Mouse (Mus musculus) v-Abl transformed pro-B cells (cell line): ENCODE measurements around the gene Arhgap27.

Source experiments
- in situ Hi-C, 2 experiments: fragments of 400-800 bp; cut with MboI; formaldehyde crosslinking; loops; one replicate each; pipeline ENCODE4 v1.15.1; 2025; ENCODE audit not compliant: unreplicated experiment in 2 of 2

The Arhgap27 gene

GRCm38 (mm10) chr11:103314736-103315374, 48.6 kb downstream of the Arhgap27 start:
- in situ Hi-C loops = loop anchor here in 1 of 2 experiments (5.0 kb wide), 1 partner anchor 33 kb away; no protein-coding TSS in a partner anchor

GRCm38 (mm10) chr11:103313542-103313941, 50.0 kb downstream of the Arhgap27 start:
- in situ Hi-C loops = no loop called here

- in situ Hi-C loops = no loop called here
Observed at GRCm38 (mm10) chr11:103312655-103313255, 50.7 kb downstream of the Arhgap27 start.

GRCm38 (mm10) chr11:103311960-103312611, 51.4 kb downstream of the Arhgap27 start:
- in situ Hi-C loops = no loop called here

GRCm38 (mm10) chr11:103309956-103310574, 53.4 kb downstream of the Arhgap27 start:
- in situ Hi-C loops = no loop called here

GRCm38 (mm10) chr11:103307910-103308309, 55.6 kb downstream of the Arhgap27 start:
- in situ Hi-C loops = no loop called here

- in situ Hi-C loops = no loop called here
Observed at GRCm38 (mm10) chr11:103304525-103304924, 59.0 kb downstream of the Arhgap27 start.

- in situ Hi-C loops = loop anchor here in 1 of 2 experiments (25.0 kb wide), 1 partner anchor 893 kb away; the partner anchor contains the start of gene Sppl2c
Observed at GRCm38 (mm10) chr11:103294772-103295171, 68.7 kb downstream of the Arhgap27 start.

- in situ Hi-C loops = loop anchor here in 1 of 2 experiments (25.0 kb wide), 1 partner anchor 893 kb away; the partner anchor contains the start of gene Sppl2c
Observed at GRCm38 (mm10) chr11:103294066-103294465, 69.4 kb downstream of the Arhgap27 start.

- in situ Hi-C loops = loop anchor here in 1 of 2 experiments (25.0 kb wide), 1 partner anchor 894 kb away; the partner anchor contains the start of gene Sppl2c
Observed at GRCm38 (mm10) chr11:103292890-103293287, 70.6 kb downstream of the Arhgap27 start.

GRCm38 (mm10) chr11:103292152-103292889, 71.2 kb downstream of the Arhgap27 start:
- in situ Hi-C loops = loop anchor here in 1 of 2 experiments (25.0 kb wide), 1 partner anchor 895 kb away; the partner anchor contains the start of gene Sppl2c

- in situ Hi-C loops = loop anchor here in 1 of 2 experiments (25.0 kb wide), 1 partner anchor 896 kb away; the partner anchor contains the start of gene Sppl2c
Observed at GRCm38 (mm10) chr11:103290841-103291240, 72.7 kb downstream of the Arhgap27 start.

GRCm38 (mm10) chr11:103288291-103288963, 75.1 kb downstream of the Arhgap27 start:
- in situ Hi-C loops = loop anchor here in 1 of 2 experiments (25.0 kb wide), 1 partner anchor 899 kb away; the partner anchor contains the start of gene Sppl2c

- in situ Hi-C loops = loop anchor here in 1 of 2 experiments (25.0 kb wide), 1 partner anchor 900 kb away; the partner anchor contains the start of gene Sppl2c
Observed at GRCm38 (mm10) chr11:103286910-103287309, 76.6 kb downstream of the Arhgap27 start.

GRCm38 (mm10) chr11:103285951-103286350, 77.5 kb downstream of the Arhgap27 start:
- in situ Hi-C loops = loop anchor here in 1 of 2 experiments (25.0 kb wide), 1 partner anchor 901 kb away; the partner anchor contains the start of gene Sppl2c

GRCm38 (mm10) chr11:103285276-103285675, 78.2 kb downstream of the Arhgap27 start:
- in situ Hi-C loops = loop anchor here in 1 of 2 experiments (25.0 kb wide), 1 partner anchor 902 kb away; the partner anchor contains the start of gene Sppl2c

- in situ Hi-C loops = loop anchor here (5.0 to 25.0 kb wide), 2 partner anchors 36 to 906 kb away; partner anchors contain the start of gene Sppl2c (in 1 of the 2)
Observed at GRCm38 (mm10) chr11:103281784-103282183, 81.7 kb downstream of the Arhgap27 start.
